Mouse (Mus musculus) spleen, adult 18-20 months (tissue): ENCODE measurements around the gene Polr3e.
"Not testable (repeated sequence)": the region's sequence is repeated elsewhere in the genome, so short reads cannot be mapped to it uniquely, and the experiment has no call there.

Experiments
- DNase-seq, 2 experiments: peaks; one replicate each; pipeline ENCODE4 v3.0.0; 2022; ENCODE audit warnings: mixed read lengths in 2 of 2

Polr3e gene

DNA sequence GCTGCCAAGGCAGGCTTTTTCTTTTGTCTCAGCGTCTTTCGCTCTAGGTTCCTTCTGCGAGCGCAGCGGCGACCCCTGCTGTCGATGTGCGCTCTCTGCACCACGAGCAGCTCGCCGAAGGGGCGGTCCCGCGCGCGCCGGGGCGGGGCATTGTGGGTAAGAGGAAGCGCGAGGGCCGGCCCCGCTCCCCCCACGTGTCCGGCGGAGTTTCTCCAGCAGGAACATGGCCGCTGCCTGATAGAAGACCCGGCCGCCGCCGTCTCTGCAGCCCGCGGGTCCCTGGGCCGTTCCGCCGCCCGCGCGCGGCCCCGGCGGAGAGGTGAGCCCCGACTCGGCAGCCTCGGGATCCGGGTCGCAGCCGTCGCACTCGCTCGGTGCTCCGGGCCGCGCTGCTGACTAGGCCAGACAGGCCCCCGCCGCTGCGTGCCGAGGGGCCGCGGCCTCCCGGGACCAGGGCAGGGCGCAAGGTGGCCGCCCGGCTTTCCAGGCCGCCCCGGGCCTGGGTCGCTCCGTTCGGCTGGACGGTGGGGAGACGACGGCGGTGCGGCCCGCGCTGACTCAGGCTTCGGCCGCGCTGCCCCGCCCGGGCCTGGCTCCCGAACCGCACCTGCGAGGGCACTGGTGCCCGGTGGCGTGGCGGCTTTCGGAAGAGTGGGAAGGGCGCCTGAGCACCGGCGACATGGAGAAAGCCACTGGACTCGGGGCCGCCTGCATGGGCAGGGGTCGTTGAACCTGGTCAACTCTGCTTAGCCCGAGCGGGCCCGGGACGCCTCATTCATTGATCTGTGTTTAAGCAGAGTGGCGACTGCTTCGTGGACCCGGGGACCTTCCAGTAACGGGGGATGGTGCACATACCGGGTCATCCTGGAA lies at the start of gene Polr3e:
TSS of gene Polr3e (plus strand) at position 153 of the 870 bp plus-strand sequence.
- DNase-seq: peak; percentile 99 to 100

DNA sequence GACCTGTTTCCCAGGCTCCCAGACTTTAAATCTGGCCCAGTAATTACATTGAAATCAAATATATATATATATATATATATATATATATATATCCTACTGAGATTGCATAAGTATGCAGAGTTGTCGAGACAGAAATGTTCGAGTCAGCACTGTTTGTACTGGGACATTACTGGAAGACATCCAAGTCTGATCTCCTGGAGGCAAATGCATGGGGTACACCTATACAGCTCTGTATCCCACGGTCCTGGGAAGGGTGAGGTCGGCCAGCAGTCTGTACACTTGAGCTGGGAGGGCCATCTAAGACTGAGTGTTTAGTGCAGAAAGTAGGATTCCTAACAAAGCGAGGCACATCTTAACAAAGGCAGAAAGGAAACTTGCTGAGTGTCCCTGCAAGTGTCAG lies 47.7 kb upstream of the Polr3e start:
- DNase-seq: no peak

DNA sequence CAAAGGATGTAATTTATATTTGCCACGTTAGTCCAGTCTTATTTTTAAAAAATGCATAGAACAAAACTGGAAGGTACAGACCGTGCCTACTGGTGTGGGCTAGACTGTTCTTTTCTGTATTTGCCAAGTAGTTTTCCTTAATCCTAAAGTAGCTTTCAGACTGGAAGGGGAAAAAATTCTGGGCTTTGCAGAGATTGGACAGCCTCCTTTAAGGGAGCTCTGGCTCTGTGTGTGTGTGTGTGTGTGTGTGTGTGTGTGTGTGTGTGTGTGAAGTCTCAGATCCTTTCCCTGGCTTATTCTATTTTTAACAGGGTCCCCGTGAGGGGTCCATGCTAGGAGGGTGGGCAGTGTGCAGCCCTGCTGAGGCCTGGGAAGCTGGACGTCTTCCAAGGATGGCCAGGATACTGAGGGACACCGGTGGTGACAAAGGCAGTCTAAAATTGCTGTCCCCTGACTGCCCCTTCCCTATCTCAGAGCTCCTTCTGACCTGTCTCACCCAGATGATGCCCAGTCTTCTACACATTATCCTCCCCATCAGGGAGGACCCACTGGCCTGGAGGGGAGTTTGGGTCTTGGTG lies 47.0 kb upstream of the Polr3e start:
- no peak for DNase-seq

DNA sequence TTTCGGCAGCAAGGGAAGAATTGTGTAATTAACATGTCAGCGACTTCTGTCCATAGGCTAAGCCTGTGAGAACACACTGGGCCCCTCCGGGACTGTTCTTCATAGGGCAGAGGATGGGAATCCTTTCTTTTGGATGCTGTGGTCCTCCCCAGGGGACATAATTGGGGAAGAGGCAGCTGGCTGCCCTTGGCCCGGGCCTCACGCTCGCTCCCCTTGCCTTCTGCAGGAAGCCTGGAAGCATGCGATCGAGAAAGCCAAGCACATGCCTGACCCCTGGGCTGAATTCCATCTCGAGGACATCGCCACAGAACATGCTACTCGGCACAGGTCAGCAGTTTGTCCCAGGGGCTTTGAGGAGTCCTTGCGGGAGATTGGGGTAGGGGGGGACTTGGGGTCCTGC lies 44.5 kb upstream of the Polr3e start:
- no peak for DNase-seq

GRCm38 (mm10) chr7:120874021-120874420 lies 43.5 kb upstream of the Polr3e start:
- DNase-seq: no peak

GRCm38 (mm10) chr7:120874764-120875539 lies 42.6 kb upstream of the Polr3e start:
- no peak for DNase-seq

DNA sequence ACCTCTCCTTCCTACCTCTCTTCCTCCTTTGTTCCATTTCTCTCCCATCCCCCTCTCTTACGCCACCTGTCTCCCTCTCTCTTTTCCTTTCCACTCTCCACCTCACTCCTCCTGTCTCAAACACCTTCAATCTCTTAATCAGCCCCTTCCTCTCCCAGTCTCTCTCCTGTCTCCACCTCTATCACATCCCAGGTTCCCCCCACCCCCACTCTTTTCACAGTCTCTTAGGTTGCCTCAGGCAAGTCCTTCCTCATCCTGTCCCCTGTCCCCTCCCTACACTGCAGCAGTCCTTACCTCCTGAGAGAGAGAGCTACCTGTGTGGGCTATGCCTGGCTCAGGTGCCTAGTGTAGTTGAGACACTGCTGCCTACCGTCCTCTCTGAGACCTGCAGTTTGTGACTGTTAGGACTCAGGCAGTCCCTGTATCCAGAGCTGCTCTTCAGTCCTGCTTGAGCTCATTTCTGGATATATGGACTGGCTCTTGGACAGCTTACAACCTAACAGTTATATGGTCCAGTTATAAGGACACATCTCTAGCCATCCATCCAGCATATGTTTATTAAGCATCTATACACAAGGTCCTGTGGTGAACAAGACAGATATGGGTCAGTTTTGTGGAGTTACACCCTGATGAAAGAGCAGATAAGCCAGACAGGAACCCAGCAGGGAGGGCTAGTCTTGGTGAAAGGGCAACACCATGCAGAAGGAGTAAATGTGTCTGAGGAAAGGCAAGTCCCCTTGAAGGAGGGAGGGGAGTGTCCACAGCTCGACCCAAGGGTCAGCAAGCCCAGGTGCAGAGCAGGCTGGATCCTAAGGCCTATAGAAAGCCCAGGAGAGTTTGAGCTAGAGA lies 41.8 kb upstream of the Polr3e start:
- no peak for DNase-seq

DNA sequence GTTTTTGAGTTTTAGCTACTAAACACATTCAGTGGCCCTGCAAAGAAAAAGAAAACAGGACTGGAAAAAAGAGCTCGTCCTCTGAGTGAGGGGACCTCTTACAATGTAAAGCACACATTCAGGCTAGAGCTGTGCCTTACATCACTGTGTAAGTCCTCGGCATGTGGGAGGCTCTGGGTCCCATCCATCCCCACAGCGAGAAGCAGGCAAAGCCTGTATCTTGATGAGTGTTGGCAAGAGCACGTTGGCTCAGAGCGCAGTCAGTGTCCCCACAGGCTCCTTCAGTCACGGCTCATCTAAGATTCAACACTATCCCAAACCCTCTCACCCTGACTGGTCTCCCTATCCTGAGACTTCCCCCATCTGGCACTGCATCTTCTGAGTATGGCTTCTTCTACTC lies 39.3 kb upstream of the Polr3e start:
- no peak for DNase-seq

- DNase-seq: no peak
Observed at GRCm38 (mm10) chr7:120879972-120880371, 37.6 kb upstream of the Polr3e start.

DNA sequence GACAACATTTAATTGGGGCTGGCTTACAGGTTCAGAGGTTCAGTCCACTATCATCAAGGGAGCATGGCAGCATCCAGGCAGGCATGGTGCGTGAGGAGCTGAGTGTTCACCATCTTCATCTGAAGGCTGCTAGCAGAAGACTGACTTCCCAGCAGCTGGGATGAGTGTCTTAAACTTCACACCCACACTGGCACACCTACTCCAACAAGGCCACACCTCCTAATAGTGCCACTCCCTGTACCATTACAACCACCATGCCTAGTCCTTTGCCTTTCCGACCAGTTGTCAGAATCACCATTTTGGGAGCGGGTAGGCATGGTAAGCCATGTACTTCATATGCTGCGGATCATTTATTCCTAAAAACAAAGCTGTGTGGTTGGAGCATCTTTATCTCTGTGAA lies 36.8 kb upstream of the Polr3e start:
- no peak for DNase-seq

DNA sequence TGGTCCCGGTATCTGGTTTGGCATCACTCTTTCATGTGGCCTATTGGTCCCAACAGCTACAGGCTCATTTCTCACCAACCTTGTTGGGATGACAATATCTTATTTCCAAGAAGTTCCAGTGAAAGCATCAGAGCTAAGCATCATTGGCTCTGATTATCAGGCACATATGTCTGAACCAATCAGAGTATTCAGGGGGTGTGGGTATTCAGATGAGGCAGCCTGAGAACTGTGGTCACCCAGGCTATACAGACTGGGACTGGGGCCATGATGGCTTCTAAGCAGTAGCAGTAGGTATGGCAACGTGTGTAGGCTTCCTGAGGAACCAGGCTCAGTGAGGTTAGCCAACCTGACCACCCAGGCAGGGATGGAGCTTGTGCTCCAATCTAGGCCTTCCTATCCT lies 36.1 kb upstream of the Polr3e start:
- no peak for DNase-seq

DNA sequence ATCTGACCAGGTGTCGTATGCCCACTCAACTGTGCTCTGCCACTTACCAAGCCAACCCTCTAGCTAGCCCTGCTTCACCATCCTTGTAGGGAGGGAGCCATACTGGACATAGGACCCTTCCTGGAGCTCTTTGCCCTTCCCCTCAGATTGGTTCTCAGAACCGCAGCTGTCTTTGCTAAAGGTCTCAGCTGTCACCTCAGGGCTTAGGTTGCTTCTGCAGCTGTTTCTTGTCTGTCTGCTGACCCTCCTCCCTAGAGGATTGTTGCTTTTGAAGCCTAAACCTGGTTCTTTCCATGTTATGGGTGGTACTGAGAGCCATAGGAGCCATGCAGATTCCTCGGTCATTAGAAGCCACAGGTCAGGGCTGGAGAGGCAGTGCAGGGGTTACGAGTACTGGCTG lies 34.9 kb upstream of the Polr3e start:
- no peak for DNase-seq

DNA sequence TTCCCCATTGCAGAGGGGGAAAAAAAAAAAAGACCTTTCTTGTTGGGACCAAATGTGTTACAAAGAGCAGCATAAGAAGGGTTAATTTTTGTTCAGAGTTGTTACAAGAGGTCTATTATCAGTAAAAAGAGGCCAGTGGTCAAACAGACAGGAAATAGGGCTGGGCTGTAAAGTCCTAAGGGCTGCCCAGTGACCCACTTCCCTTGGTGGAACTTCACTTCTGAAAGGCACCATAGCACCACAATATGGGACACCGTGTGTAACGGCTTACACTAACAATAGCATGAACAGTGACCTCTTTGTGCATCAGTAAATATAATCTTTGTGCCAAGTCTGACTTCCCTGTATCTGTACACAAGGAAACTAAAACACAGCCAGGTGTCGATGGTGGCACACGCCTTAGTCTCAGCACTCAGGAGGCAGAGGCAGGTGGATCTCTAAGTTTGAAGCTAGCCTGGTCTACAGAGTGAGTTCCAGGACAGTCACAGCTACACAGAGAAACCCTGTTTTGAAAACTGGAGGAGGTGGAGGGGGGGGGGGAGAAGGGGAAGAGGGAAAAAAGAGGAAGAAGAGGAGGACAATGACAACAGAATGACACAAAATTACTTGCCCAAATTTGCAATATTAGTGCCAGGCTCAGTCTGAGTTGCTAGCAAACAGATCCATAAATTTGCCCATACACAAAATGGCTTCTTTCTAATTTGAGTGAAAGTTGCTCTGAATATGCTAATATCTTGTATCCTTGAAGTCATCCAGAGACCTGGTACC lies 33.8 kb upstream of the Polr3e start:
- DNase-seq: no peak

DNA sequence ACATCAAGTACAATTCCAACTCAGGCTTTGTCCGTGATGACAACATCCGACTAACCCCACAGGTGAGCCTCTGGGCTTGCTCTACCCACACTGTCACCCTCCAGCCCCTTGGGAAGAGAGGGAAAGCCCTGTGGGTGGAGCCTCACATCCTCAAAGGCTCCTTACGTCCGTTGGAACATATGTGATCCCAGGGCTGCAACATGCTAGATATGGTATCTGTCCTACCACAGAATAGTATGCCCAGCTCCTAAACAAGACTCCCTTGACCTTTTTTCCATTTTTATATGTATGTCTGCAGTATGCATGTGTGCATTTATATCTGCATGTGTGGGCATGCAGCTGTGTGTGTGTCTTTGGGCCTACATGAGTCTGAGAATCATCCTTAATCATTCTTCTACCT lies 32.8 kb upstream of the Polr3e start:
- DNase-seq: no peak

- no peak for DNase-seq
Observed at GRCm38 (mm10) chr7:120893123-120893522, 24.4 kb upstream of the Polr3e start.

DNA sequence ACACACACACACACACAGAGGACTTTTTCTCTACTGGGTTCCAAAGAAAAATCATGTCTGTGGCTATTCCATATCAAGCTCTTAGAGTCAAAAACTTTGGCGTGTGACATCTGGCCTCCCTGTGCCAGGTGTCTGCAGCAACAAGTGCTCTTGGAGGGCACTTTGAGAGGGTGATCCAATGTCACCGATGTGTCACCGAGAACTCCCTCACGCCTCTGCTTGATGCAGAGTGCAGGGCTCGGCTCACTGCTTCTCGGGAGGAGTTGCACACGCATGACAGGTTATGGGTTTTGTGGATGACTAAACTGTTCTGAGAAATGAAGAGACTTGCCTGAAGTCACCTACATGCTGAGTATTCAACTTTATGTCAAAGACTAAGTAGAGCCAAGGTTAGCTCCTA lies 20.5 kb upstream of the Polr3e start:
- DNase-seq: no peak

DNA sequence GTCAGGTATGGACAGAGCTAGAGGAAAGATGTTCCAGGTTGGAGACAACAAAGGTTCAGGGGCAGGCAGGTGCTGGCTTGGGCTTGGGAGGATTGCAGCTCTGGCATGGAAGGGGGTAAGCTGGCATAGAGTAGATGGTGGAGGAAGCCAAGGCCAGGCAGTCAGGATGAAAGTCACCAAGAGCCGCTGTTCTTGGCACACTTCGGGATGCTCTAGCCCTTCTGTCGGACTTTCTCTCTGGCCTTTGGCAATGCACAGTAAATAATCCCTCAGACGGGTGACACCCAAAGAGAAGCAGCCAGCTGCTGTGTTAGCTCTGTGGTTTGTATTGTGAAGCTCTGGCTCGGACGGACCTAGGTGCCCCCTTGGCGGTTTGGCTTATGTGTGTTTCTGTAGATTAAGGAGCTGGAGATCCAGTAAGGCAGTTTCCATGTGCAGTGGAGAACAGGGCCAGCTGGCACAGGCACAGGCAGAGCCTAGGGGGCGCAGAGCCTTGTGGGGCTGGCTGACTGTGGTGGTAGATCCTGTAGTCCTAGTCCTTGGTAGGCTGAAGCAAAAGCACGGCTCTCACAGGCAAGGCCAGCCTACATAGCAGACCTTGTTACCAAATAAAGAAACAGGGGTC lies 19.7 kb upstream of the Polr3e start:
- no peak for DNase-seq

GRCm38 (mm10) chr7:120900191-120900590 lies 17.4 kb upstream of the Polr3e start:
- no peak for DNase-seq

- no peak for DNase-seq
Observed at GRCm38 (mm10) chr7:120901701-120902100, 15.8 kb upstream of the Polr3e start.

- DNase-seq: no peak
Observed at GRCm38 (mm10) chr7:120902931-120903330, 14.6 kb upstream of the Polr3e start.

GRCm38 (mm10) chr7:120910172-120910571 lies 7.4 kb upstream of the Polr3e start:
- DNase-seq: not testable (repeated sequence)
